Mouse (Mus musculus) neural tube, embryonic 14.5 days (tissue): ENCODE measurements around the gene Snx14. TPM values are rescaled to one million over a fixed set of nuclear protein-coding genes. Genes with fewer than 3 reads are reported as not detected.
"Not testable (repeated sequence)": the region's sequence is repeated elsewhere in the genome, so short reads cannot be mapped to it uniquely, and the experiment has no call there.

Experiments used
- ATAC-seq: fragments of 200-750 bp; cut with Nextera tagmentation; 2 replicates; pipeline ENCODE4 v1.8.0; 2017; ENCODE audit warnings: low read depth, mild to moderate bottlenecking, moderate TSS enrichment, moderate library complexity
- H3K27ac ChIP-seq: fragments of 300-500 bp; sonication (generic); 2 replicates; pipeline ENCODE4 v1.5.1; 2014; ENCODE audit warnings: low read depth, mild to moderate bottlenecking, control low read depth, low read length, moderate library complexity, mixed read lengths
- H3K27me3 ChIP-seq: fragments of 300-500 bp; sonication (generic); 2 replicates; pipeline ENCODE4 v1.6.1; 2014; ENCODE audit warnings: low read length; ENCODE audit not compliant: control insufficient read depth, insufficient read depth
- H3K36me3 ChIP-seq: fragments of 300-500 bp; sonication (generic); 2 replicates; pipeline ENCODE4 v1.6.1; 2014; ENCODE audit warnings: low read length, mixed read lengths; ENCODE audit not compliant: control insufficient read depth, insufficient read depth
- H3K4me1 ChIP-seq: fragments of 300-500 bp; sonication (generic); 2 replicates; pipeline ENCODE4 v1.6.1; 2014; ENCODE audit warnings: low read length; ENCODE audit not compliant: control insufficient read depth, insufficient read depth
- H3K4me2 ChIP-seq: fragments of 300-500 bp; sonication (generic); 2 replicates; pipeline ENCODE4 v1.6.1; 2014; ENCODE audit warnings: mild to moderate bottlenecking, low read depth, low read length, control low read depth
- H3K4me3 ChIP-seq: fragments of 300-500 bp; sonication (generic); 2 replicates; pipeline ENCODE4 v1.5.1; 2014; ENCODE audit warnings: low read depth, low read length, control low read depth, mixed read lengths
- H3K9ac ChIP-seq: fragments of 300-500 bp; sonication (generic); replicated peaks from 2 replicates; pipeline ENCODE4 v1.6.1; 2014; ENCODE audit warnings: low read depth, mild to moderate bottlenecking, control low read depth, low read length, mixed read lengths
- H3K9me3 ChIP-seq: fragments of 300-500 bp; sonication (generic); 2 replicates; pipeline ENCODE4 v1.6.1; 2016; ENCODE audit warnings: low read length; ENCODE audit not compliant: control insufficient read depth
- WGBS: fragments of 180-500 bp; shearing (Covaris S2); extraction: QIAGEN DNeasy Blood & Tissue Kit; methylation state at CpG from one replicate; pipeline ENCODE4 v1.1.7; 2014; 5-methylcytosine and 5-hydroxymethylcytosine counted together
- polyA plus RNA-seq: library from polyadenylated mRNA; unstranded; fragments of >200 nt; fragmentation: Nextera tagmentation; extraction: Ambion mirVana; gene quantifications from 2 replicates; pipeline ENCODE4 v1.2.1, GENCODE M21; 2014

Gene Snx14
- polyA plus RNA-seq = 31.6 and 34.9 TPM in 2 replicates

DNA sequence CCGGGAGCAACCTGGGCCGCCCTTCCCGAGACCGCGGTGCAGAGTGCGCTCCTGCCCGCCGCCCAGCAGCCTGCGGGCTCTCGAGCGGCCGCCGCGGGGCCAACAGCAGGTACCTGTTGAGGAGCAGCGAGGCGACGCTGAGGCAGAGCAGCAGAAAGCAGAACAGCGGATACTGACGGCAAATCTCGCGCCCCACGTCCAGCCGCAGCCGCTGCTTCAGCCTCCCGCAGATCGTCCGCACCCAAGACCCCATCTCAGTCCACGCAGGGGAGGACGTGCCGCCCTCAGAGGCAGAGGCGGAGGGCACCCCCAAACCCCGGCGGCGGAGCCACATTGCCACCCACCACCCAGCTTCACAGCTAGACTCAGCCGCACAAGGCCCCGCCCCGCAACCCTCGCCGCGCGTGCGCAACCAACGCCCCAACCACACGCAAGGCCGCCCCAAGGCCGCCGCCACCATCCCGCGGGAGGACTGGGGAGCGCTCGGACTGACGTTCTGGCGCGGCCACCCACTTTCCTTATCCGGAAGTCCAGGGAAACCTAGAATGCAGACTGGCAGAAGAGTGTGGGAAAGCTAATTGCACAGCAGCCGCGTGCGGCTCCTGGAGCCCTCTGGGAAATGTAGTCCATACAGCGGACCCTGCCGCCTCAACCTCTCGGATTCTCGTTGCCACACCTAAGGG is at the start of gene Snx14:
Snx14 (minus strand) TSS at position 404 of the 683 bp plus-strand sequence.
- peak; percentile 97 for ATAC-seq
- Histone ChIP-seq H3K36me3 (no peaks in the 10 kb centered on the region), H3K4me3 (peak within 1 kb of the TSS; percentile 71), H3K27ac (peak within 1 kb of the TSS; percentile 88), H3K9ac (peak within 1 kb of the TSS; percentile 78), H3K4me2 (peak within 1 kb of the TSS; percentile 67), H3K9me3 (no peaks in the 10 kb centered on the region), H3K4me1 (no peaks in the 10 kb centered on the region; the same call in 1 of the 2 replicates), H3K27me3 (no peaks in the 10 kb centered on the region)
- WGBS = under 1% methylated on average over 59 of the region's 62 CpGs

DNA sequence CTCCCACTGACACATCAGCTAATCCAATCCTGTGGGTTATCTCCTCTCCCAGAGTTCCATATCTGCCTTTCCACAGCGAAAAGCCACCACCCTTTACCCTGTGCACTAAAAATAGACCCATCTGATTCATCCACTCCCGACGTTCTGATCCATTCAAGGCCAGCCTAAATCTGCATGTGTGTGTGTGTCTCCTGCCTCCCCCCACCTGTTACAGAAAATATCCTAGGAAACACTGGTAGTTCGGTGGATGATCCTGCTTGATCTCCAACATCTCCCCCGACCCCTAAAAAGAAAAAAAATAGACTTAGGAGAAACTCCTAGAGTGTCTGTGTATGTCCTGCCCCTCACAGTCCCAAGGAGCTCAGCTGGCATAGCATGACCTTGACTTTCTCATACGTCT is 45.8 kb upstream of the Snx14 start:
- Histone ChIP-seq H3K36me3 (no peaks in the 10 kb centered on the region), H3K9ac (no peak overlapping the region), H3K4me1 (peaks cover 13% of the 10 kb centered on the region), H3K27ac (no peak overlapping the region), H3K27me3 (no peaks in the 10 kb centered on the region), H3K9me3 (no peaks in the 10 kb centered on the region), H3K4me2 (no peak overlapping the region), H3K4me3 (no peak overlapping the region)
- WGBS = 65% methylated on average over 6 of the region's 6 CpGs
- ATAC-seq = no peak

DNA sequence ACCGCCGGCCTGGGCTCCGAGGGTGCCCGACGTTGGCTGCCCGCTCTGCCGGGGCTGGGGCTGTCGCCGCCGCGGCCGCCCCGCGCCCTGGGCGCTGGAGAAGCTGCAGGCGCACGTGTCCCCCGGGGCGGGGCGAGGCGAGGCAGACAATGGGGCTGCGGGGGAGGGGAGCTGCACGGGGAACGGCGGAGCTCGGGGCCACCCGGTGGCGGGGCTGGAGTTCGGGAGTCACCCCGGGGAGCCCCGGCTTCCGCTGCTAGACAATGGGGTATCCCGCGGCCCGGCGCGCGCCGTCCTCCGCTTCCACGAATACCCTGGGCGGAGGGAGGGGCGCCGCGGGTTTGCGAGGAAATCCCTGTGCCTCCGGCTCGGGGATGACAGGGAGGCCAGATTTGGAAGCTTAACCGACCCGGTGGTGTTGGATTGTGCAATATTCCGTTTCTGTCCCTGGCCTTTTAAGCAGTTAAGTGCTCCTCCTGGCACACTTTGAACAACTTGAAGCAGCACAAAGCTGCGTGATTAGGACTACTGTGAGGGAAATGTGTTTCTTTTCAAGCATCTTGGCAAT is 44.2 kb upstream of the Snx14 start:
- Histone ChIP-seq H3K27ac (peak overlapping the region; percentile 100), H3K9ac (peak overlapping the region; percentile 94), H3K4me3 (peak overlapping the region; percentile 97), H3K9me3 (no peaks in the 10 kb centered on the region), H3K36me3 (no peaks in the 10 kb centered on the region; the same call in 1 of the 2 replicates), H3K4me1 (peaks cover 13% of the 10 kb centered on the region), H3K27me3 (no peaks in the 10 kb centered on the region), H3K4me2 (peak overlapping the region; percentile 56)
- under 1% methylated on average over 41 of the region's 52 CpGs for WGBS
- ATAC-seq = no peak

DNA sequence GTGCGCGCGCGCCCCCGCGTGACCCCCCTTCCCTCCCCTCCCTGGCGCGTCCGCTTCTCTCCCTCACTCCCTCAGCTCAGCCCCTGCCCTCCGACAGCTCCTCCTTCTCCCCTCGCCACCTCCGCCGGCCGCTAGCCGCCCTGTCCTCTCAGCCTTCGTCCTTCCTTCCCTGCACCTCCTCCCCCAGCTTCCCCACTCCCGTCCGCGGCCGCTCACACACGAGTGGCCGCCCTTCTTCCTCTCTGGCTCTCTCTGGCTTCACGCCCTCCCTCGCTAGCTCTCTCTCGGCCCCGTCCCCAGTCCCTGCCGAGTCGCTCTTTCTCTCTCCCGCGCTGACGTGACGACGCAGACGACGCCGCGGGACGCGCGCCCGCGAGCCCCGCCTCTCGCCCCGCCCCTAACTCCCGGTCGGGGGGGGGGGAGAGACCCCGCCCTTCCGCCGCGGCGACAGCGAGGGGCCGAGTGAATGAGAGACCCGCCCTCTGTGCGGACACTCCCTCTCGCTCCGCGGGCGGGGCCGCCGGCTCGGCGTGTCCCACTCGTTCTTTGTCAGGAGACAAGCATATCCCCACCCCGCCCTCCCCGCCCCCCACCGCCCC is 43.6 kb upstream of the Snx14 start, which contains the start of gene Syncrip:
Syncrip (minus strand) TSS at position 345 of the 599 bp plus-strand sequence.
- peak within 1 kb of the TSS; percentile 94 for H3K9ac ChIP-seq
- H3K27me3 ChIP-seq, H3K36me3 ChIP-seq, H3K9me3 ChIP-seq: not testable (repeated sequence)
- H3K27ac ChIP-seq = peak within 1 kb of the TSS; percentile 100
- peak within 1 kb of the TSS; percentile 97 for H3K4me3 ChIP-seq
- H3K4me1 ChIP-seq = peaks cover 13% of the 10 kb centered on the region
- peak within 1 kb of the TSS; percentile 83 for H3K4me2 ChIP-seq
- ATAC-seq = peak; percentile 93
- WGBS = under 1% methylated on average over 20 of the region's 68 CpGs

DNA sequence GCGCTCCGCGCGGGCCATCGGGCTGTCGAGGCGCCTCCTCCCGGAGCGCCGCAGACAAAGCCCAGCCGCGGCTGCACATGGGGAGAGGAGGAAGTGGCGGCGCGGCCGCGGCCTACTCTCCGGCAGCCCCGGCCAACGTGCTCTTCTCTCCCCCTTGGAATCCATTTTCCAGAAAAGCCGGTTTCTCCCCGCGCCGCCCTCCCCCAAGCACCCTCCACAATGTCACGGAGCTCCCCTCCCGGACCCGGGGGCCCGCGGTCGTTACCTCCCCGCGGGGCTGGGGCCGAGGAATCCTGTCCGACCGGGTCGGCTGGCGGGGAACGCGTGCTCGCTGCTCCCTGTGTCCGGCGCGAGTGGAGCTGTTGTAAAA is 43.0 kb upstream of the Snx14 start:
- peak overlapping the region; percentile 97 for H3K4me3 ChIP-seq
- no peaks in the 10 kb centered on the region for H3K27me3 ChIP-seq
- H3K4me1 ChIP-seq = peaks cover 13% of the 10 kb centered on the region
- peak overlapping the region; percentile 94 for H3K9ac ChIP-seq
- H3K4me2 ChIP-seq = peak overlapping the region; percentile 83; the same call in 1 of the 2 replicates
- ATAC-seq = peak; percentile 19; the same call in 1 of the 2 replicates
- H3K9me3 ChIP-seq = no peaks in the 10 kb centered on the region
- WGBS = 0% methylated on average over 34 of the region's 43 CpGs
- no peaks in the 10 kb centered on the region; the same call in 1 of the 2 replicates for H3K36me3 ChIP-seq
- peak overlapping the region; percentile 96 for H3K27ac ChIP-seq

DNA sequence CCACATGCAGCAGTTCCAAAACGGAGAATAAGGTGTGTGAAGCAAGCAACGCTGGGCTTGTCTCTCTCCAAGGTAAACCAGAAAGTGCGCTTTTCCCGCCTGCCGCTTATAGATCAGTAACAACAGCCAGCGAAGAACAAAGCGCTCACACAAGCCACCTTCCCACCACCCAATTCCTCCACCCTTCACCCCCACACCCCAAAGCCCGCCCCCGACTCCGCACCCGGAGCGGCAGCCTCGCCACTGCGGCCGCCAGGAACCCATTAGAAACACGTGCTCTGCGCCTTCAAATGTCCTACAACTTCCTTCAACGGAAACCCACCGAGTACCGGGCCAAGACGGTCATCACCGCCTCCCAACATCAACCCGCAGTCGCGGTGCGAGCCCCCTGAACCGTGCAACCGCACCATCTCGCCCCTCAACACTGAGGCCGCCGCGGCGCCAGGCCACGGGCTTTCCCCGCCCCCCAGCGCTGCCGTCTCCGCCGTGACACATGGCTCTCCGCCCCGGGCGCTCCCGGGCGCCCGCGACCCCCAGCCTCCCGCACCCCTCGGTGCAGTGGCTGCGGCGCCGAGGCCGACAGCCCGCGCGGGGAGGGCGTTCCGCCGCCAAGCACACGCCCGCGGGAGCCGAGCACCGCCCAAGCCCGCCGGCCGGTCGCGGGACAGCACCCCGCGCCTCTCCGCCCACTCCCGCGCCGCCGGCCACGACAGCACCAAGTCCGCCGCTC is 42.5 kb upstream of the Snx14 start:
- Histone ChIP-seq H3K4me2 (peak overlapping the region; percentile 83), H3K4me1 (peaks cover 13% of the 10 kb centered on the region), H3K36me3 (peaks cover 2% of the 10 kb centered on the region), H3K9me3 (no peaks in the 10 kb centered on the region), H3K27ac (peak overlapping the region; percentile 96), H3K4me3 (peak overlapping the region; percentile 97), H3K27me3 (no peaks in the 10 kb centered on the region), H3K9ac (peak overlapping the region; percentile 94)
- WGBS = under 1% methylated on average over 63 of the region's 78 CpGs
- ATAC-seq = no peak; the same call in 1 of the 2 replicates

DNA sequence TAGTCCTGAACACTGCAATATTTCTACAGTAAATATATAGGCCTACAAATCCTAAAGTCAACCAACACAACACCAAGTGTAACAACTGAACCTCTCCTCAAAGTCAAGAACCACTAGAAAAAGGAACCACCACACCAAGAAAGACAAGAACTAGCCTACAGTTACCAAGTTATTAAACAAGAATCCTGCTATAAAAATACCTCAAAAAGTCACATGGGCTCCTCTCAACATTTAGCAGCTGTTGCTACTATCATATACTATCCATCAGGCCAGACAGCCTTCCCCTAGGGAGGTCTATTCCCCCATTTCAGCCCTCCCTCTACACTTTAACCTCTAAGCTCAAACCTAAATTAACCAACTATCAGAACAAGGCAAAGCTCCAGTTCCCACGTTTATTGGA is 41.4 kb upstream of the Snx14 start:
- no peak for ATAC-seq
- Histone ChIP-seq H3K9ac (peak overlapping the region; percentile 94; the same call in 1 of the 2 replicates), H3K9me3 (no peaks in the 10 kb centered on the region), H3K4me3 (peak overlapping the region; percentile 97), H3K4me1 (peaks cover 13% of the 10 kb centered on the region), H3K27ac (no peak overlapping the region), H3K36me3 (peaks cover 11% of the 10 kb centered on the region), H3K27me3 (no peaks in the 10 kb centered on the region), H3K4me2 (peak overlapping the region; percentile 83)
- WGBS = 6% methylated on average over 1 of the region's 1 CpGs

DNA sequence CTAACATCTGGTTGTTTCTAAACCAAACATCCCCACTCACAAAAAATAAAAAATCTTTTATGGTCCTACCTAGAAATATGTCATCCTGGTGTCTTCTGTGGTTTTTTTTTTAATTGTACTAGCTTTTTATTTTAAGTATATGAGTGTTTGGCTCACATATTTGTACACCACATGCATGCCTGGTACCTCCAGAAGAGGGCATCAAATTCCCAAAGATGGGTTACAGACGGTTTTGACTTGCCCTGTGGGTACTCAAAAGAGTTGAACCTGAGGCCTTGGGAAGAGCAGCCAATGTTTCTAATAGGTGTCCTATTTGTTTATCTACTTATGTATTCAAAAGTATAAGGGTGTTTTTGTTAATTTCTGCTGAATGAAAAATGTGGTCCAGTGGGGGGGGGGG is 37.4 kb upstream of the Snx14 start:
- no peak overlapping the region for H3K27ac ChIP-seq
- H3K9ac ChIP-seq = no peak overlapping the region
- H3K36me3 ChIP-seq = peaks cover 32% of the 10 kb centered on the region
- ATAC-seq = no peak
- no peaks in the 10 kb centered on the region for H3K27me3 ChIP-seq
- WGBS = 39% methylated on average over 1 of the region's 1 CpGs
- H3K4me1 ChIP-seq = peaks cover 8% of the 10 kb centered on the region
- H3K4me2 ChIP-seq = no peak overlapping the region
- H3K4me3 ChIP-seq = no peak overlapping the region
- no peaks in the 10 kb centered on the region for H3K9me3 ChIP-seq
